Mouse (Mus musculus) kidney, embryonic 16.5 days (tissue): ENCODE measurements at regions not wholly inside any gene's neighbourhood (a gene's known extent, or its start where the extent isn't known, plus 50 kb on each side); places are given as distances from the start of the nearest gene placed in this dataset.

Source experiments
- ATAC-seq: fragments of 200-750 bp; cut with Nextera tagmentation; 2 replicates; pipeline ENCODE4 v1.8.0; 2017; ENCODE audit warnings: moderate TSS enrichment; ENCODE audit not compliant: low FRiP score, low TSS enrichment
- H3K27ac ChIP-seq: fragments of 300-500 bp; sonication (generic); 2 replicates; pipeline ENCODE4 v1.5.1; 2014; ENCODE audit warnings: low read length
- H3K27me3 ChIP-seq: fragments of 300-500 bp; sonication (generic); 2 replicates; pipeline ENCODE4 v1.6.1; 2014; ENCODE audit warnings: low read length, control low read depth, mixed read lengths; ENCODE audit not compliant: insufficient read depth
- H3K36me3 ChIP-seq: fragments of 300-500 bp; sonication (generic); 2 replicates; pipeline ENCODE4 v1.6.1; 2014; ENCODE audit warnings: low read length, control low read depth, mixed read lengths; ENCODE audit not compliant: insufficient read depth
- H3K4me1 ChIP-seq: fragments of 300-500 bp; sonication (generic); 2 replicates; pipeline ENCODE4 v1.6.1; 2014; ENCODE audit warnings: low read length, control low read depth, mixed read lengths; ENCODE audit not compliant: insufficient read depth
- H3K4me2 ChIP-seq: fragments of 300-500 bp; sonication (generic); replicated peaks from 2 replicates; pipeline ENCODE4 v1.6.1; 2014; ENCODE audit warnings: low read depth, low read length
- H3K4me3 ChIP-seq: fragments of 300-500 bp; sonication (generic); 2 replicates; pipeline ENCODE4 v1.5.1; 2014; ENCODE audit warnings: mild to moderate bottlenecking, low read length
- H3K9ac ChIP-seq: fragments of 300-500 bp; sonication (generic); replicated peaks from 2 replicates; pipeline ENCODE4 v1.6.1; 2014; ENCODE audit warnings: low read length
- H3K9me3 ChIP-seq: fragments of 300-500 bp; sonication (generic); 2 replicates; pipeline ENCODE4 v1.6.1; 2016; ENCODE audit warnings: low read length, control low read depth
- whole genome bisulfite sequencing: fragments of 180-500 bp; shearing (Covaris S2); extraction: QIAGEN DNeasy Blood & Tissue Kit; methylation state at CpG from one replicate; pipeline ENCODE4 v1.1.7; 2014; 5-methylcytosine and 5-hydroxymethylcytosine counted together

DNA sequence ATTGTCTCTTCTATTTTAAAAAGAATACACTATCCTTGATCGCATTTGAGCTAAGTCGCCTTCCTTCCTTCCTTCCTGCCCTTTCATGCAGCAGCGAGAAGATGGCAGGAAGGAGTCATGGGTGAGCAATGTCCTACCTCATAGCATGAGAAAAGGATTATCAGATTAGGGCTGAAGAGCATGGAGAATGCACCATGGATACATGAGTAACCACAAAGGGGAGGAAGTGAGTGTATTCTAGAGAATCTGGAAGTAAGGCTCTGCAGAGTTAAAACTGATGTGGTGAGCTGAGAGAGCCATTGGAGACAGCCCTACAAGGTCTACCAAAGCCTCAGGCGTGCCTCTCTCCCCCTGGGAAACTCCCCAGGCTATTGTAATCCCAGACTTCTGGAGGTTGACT is 270.2 kb downstream of the Zfp704 start:
- Histone ChIP-seq H3K9me3 (no peaks in the 10 kb centered on the region), H3K4me3 (no peak overlapping the region), H3K27me3 (no peaks in the 10 kb centered on the region), H3K4me1 (peaks cover 18% of the 10 kb centered on the region), H3K27ac (no peak overlapping the region), H3K36me3 (no peaks in the 10 kb centered on the region), H3K9ac (no peak overlapping the region), H3K4me2 (no peak overlapping the region)
- 82% methylated on average over 4 of the region's 4 CpGs for WGBS
- ATAC-seq, result no peak

DNA sequence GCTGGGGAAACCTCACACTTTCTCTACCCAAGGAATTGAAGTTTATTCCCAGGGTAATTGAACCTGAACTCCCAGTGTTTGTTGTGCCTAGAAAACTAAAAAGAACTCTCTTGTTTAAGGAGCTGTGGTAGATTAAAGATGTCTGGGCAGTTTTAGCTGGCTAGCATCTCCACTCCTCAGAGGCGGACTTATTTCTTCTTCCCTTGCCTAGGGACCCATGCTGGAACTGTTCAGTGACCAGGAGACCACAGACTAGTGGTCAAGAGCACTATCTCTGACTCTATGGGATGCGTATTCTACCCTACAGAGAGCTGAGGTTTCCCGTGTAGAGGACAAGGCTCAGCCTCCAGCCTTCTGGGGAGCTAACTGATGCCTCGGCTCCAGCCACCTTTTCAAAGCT is 274.3 kb downstream of the Zfp704 start:
- no peak for ATAC-seq
- Histone ChIP-seq H3K9me3 (no peaks in the 10 kb centered on the region), H3K9ac (no peak overlapping the region), H3K27me3 (no peaks in the 10 kb centered on the region), H3K36me3 (no peaks in the 10 kb centered on the region), H3K4me1 (peaks cover 15% of the 10 kb centered on the region), H3K4me3 (no peak overlapping the region), H3K4me2 (no peak overlapping the region), H3K27ac (no peak overlapping the region)
- 62% methylated on average over 4 of the region's 4 CpGs for WGBS
